Mouse (Mus musculus): ENCODE data around the gene Atp13a1. TPM values are rescaled to one million over a fixed set of nuclear protein-coding genes. Genes with fewer than 3 reads are reported as not detected.

Atp13a1 gene
- polyA plus RNA-seq, 1 experiment from 2014 or later: 50.1 TPM

- H3K36me3 ChIP-seq (ENCODE audit: control insufficient read depth, insufficient read depth, low read length): peaks cover 42% of the 10 kb centered on the region
- no peak overlapping the region for H3K4me2 ChIP-seq (ENCODE audit: low read length)
- H3K4me1 ChIP-seq (ENCODE audit: control insufficient read depth, insufficient read depth, low read depth, low read length): peaks cover 22% of the 10 kb centered on the region
- no peak overlapping the region for H3K4me3 ChIP-seq (ENCODE audit: low read length)
- H3K9me3 ChIP-seq (ENCODE audit: control insufficient read depth, low read length): no peaks in the 10 kb centered on the region
- no peaks in the 10 kb centered on the region for H3K27me3 ChIP-seq (replicated peaks; ENCODE audit: control insufficient read depth, insufficient read depth, low read length)
- ATAC-seq: no peak
- 90% methylated on average over 6 of the region's 6 CpGs for WGBS
- H3K27ac ChIP-seq (ENCODE audit: low read depth, low read length): no peak overlapping the region
- no peak overlapping the region for H3K9ac ChIP-seq (ENCODE audit: low read depth, low read length)
Measured at GRCm38 (mm10) chr8:69794901-69795300, 3.9 kb downstream of the Atp13a1 start.

GRCm38 (mm10) chr8:69796721-69797345 lies 5.9 kb downstream of the Atp13a1 start:
- Histone ChIP-seq H3K36me3 (ENCODE audit: control insufficient read depth, insufficient read depth, low read length) (peaks cover 58% of the 10 kb centered on the region), H3K9me3 (ENCODE audit: control insufficient read depth, low read length) (no peaks in the 10 kb centered on the region), H3K27me3 (replicated peaks; ENCODE audit: control insufficient read depth, insufficient read depth, low read length) (no peaks in the 10 kb centered on the region), H3K27ac (ENCODE audit: low read depth, low read length) (no peak overlapping the region), H3K4me1 (ENCODE audit: control insufficient read depth, insufficient read depth, low read depth, low read length) (peaks cover 15% of the 10 kb centered on the region), H3K4me3 (ENCODE audit: low read length) (no peak overlapping the region), H3K9ac (ENCODE audit: low read depth, low read length) (no peak overlapping the region), H3K4me2 (ENCODE audit: low read length) (no peak overlapping the region)
- WGBS: 97% methylated on average over 16 of the region's 16 CpGs
- no peak for ATAC-seq

- Histone ChIP-seq H3K9me3 (ENCODE audit: control insufficient read depth, low read length) (no peaks in the 10 kb centered on the region), H3K4me2 (ENCODE audit: low read length) (no peak overlapping the region), H3K9ac (ENCODE audit: low read depth, low read length) (no peak overlapping the region), H3K36me3 (ENCODE audit: control insufficient read depth, insufficient read depth, low read length) (peaks cover 67% of the 10 kb centered on the region), H3K27ac (ENCODE audit: low read depth, low read length) (no peak overlapping the region), H3K27me3 (replicated peaks; ENCODE audit: control insufficient read depth, insufficient read depth, low read length) (no peaks in the 10 kb centered on the region), H3K4me3 (ENCODE audit: low read length) (no peak overlapping the region), H3K4me1 (ENCODE audit: control insufficient read depth, insufficient read depth, low read depth, low read length) (peaks cover 7% of the 10 kb centered on the region)
- ATAC-seq: no peak
- WGBS: 94% methylated on average over 10 of the region's 10 CpGs
Measured at GRCm38 (mm10) chr8:69797661-69798060, 6.7 kb downstream of the Atp13a1 start.

- no peak overlapping the region for H3K27ac ChIP-seq (ENCODE audit: low read depth, low read length)
- no peaks in the 10 kb centered on the region for H3K9me3 ChIP-seq (ENCODE audit: control insufficient read depth, low read length)
- WGBS: 91% methylated on average over 8 of the region's 8 CpGs
- peaks cover 75% of the 10 kb centered on the region for H3K36me3 ChIP-seq (ENCODE audit: control insufficient read depth, insufficient read depth, low read length)
- H3K27me3 ChIP-seq (replicated peaks; ENCODE audit: control insufficient read depth, insufficient read depth, low read length): no peaks in the 10 kb centered on the region
- no peak overlapping the region for H3K4me3 ChIP-seq (ENCODE audit: low read length)
- H3K9ac ChIP-seq (ENCODE audit: low read depth, low read length): no peak overlapping the region
- H3K4me1 ChIP-seq (ENCODE audit: control insufficient read depth, insufficient read depth, low read depth, low read length): no peaks in the 10 kb centered on the region
- ATAC-seq: no peak
- H3K4me2 ChIP-seq (ENCODE audit: low read length): no peak overlapping the region
Measured at GRCm38 (mm10) chr8:69799261-69799660, 8.3 kb downstream of the Atp13a1 start.

GRCm38 (mm10) chr8:69799946-69800345 lies 9.0 kb downstream of the Atp13a1 start:
- 91% methylated on average over 5 of the region's 5 CpGs for WGBS
- H3K4me2 ChIP-seq (ENCODE audit: low read length): no peak overlapping the region
- no peaks in the 10 kb centered on the region for H3K27me3 ChIP-seq (replicated peaks; ENCODE audit: control insufficient read depth, insufficient read depth, low read length)
- H3K27ac ChIP-seq (ENCODE audit: low read depth, low read length): no peak overlapping the region
- no peaks in the 10 kb centered on the region for H3K4me1 ChIP-seq (ENCODE audit: control insufficient read depth, insufficient read depth, low read depth, low read length)
- H3K36me3 ChIP-seq (ENCODE audit: control insufficient read depth, insufficient read depth, low read length): peaks cover 70% of the 10 kb centered on the region
- H3K9ac ChIP-seq (ENCODE audit: low read depth, low read length): no peak overlapping the region
- H3K4me3 ChIP-seq (ENCODE audit: low read length): no peak overlapping the region
- H3K9me3 ChIP-seq (ENCODE audit: control insufficient read depth, low read length): no peaks in the 10 kb centered on the region
- ATAC-seq: no peak

- Histone ChIP-seq H3K27ac (ENCODE audit: low read depth, low read length) (no peak overlapping the region), H3K27me3 (replicated peaks; ENCODE audit: control insufficient read depth, insufficient read depth, low read length) (no peaks in the 10 kb centered on the region), H3K9ac (ENCODE audit: low read depth, low read length) (no peak overlapping the region), H3K9me3 (ENCODE audit: control insufficient read depth, low read length) (no peaks in the 10 kb centered on the region), H3K4me3 (ENCODE audit: low read length) (no peak overlapping the region), H3K4me1 (ENCODE audit: control insufficient read depth, insufficient read depth, low read depth, low read length) (no peaks in the 10 kb centered on the region), H3K36me3 (ENCODE audit: control insufficient read depth, insufficient read depth, low read length) (peaks cover 82% of the 10 kb centered on the region), H3K4me2 (ENCODE audit: low read length) (no peak overlapping the region)
- WGBS: 93% methylated on average over 4 of the region's 4 CpGs
- no peak for ATAC-seq
Measured at GRCm38 (mm10) chr8:69801796-69802195, 10.8 kb downstream of the Atp13a1 start.

- no peak for ATAC-seq
- H3K27me3 ChIP-seq (replicated peaks; ENCODE audit: control insufficient read depth, insufficient read depth, low read length): no peaks in the 10 kb centered on the region
- no peak overlapping the region for H3K9ac ChIP-seq (ENCODE audit: low read depth, low read length)
- no peak overlapping the region for H3K4me3 ChIP-seq (ENCODE audit: low read length)
- no peaks in the 10 kb centered on the region for H3K4me1 ChIP-seq (ENCODE audit: control insufficient read depth, insufficient read depth, low read depth, low read length)
- H3K4me2 ChIP-seq (ENCODE audit: low read length): no peak overlapping the region
- peaks cover 83% of the 10 kb centered on the region for H3K36me3 ChIP-seq (ENCODE audit: control insufficient read depth, insufficient read depth, low read length)
- no peaks in the 10 kb centered on the region for H3K9me3 ChIP-seq (ENCODE audit: control insufficient read depth, low read length)
- no peak overlapping the region for H3K27ac ChIP-seq (ENCODE audit: low read depth, low read length)
Measured at GRCm38 (mm10) chr8:69802216-69802615, 11.3 kb downstream of the Atp13a1 start.

GRCm38 (mm10) chr8:69803366-69803765 lies 12.4 kb downstream of the Atp13a1 start:
- peaks cover 79% of the 10 kb centered on the region for H3K36me3 ChIP-seq (ENCODE audit: control insufficient read depth, insufficient read depth, low read length)
- H3K27me3 ChIP-seq (replicated peaks; ENCODE audit: control insufficient read depth, insufficient read depth, low read length): no peaks in the 10 kb centered on the region
- ATAC-seq: no peak
- H3K27ac ChIP-seq (ENCODE audit: low read depth, low read length): no peak overlapping the region
- no peaks in the 10 kb centered on the region for H3K9me3 ChIP-seq (ENCODE audit: control insufficient read depth, low read length)
- no peak overlapping the region for H3K4me3 ChIP-seq (ENCODE audit: low read length)
- WGBS: 95% methylated on average over 7 of the region's 7 CpGs
- H3K4me2 ChIP-seq (ENCODE audit: low read length): no peak overlapping the region
- peaks cover 2% of the 10 kb centered on the region; the same call in 1 of the 2 replicates for H3K4me1 ChIP-seq (ENCODE audit: control insufficient read depth, insufficient read depth, low read depth, low read length)
- H3K9ac ChIP-seq (ENCODE audit: low read depth, low read length): no peak overlapping the region

GRCm38 (mm10) chr8:69804537-69804936 lies 13.6 kb downstream of the Atp13a1 start:
- Histone ChIP-seq H3K9me3 (ENCODE audit: control insufficient read depth, low read length) (no peaks in the 10 kb centered on the region), H3K27me3 (replicated peaks; ENCODE audit: control insufficient read depth, insufficient read depth, low read length) (no peaks in the 10 kb centered on the region), H3K4me3 (ENCODE audit: low read length) (no peak overlapping the region), H3K36me3 (ENCODE audit: control insufficient read depth, insufficient read depth, low read length) (peaks cover 67% of the 10 kb centered on the region), H3K4me2 (ENCODE audit: low read length) (no peak overlapping the region), H3K27ac (ENCODE audit: low read depth, low read length) (no peak overlapping the region), H3K9ac (ENCODE audit: low read depth, low read length) (no peak overlapping the region), H3K4me1 (ENCODE audit: control insufficient read depth, insufficient read depth, low read depth, low read length) (peaks cover 3% of the 10 kb centered on the region; the same call in 1 of the 2 replicates)
- ATAC-seq: no peak
- WGBS: 92% methylated on average over 6 of the region's 6 CpGs
